Mouse (Mus musculus) forebrain, embryonic 14.5 days (tissue): ENCODE results near the gene Gng3. TPM values are rescaled to one million over a fixed set of nuclear protein-coding genes. Genes with fewer than 3 reads are reported as not detected.
"Not testable (repeated sequence)": the region's sequence is repeated elsewhere in the genome, so short reads cannot be mapped to it uniquely, and the experiment has no call there.

Experiments used
- ATAC-seq: fragments of 200-750 bp; cut with Nextera tagmentation; 2 replicates; pipeline ENCODE4 v1.8.0; 2017; ENCODE audit warnings: mild to moderate bottlenecking, moderate library complexity
- DNase-seq: peaks from one replicate; pipeline ENCODE4 v3.0.0-alpha.2; 2015; ENCODE audit warnings: low spot score
- H3K27ac ChIP-seq: fragments of 300-500 bp; sonication (generic); 2 replicates; pipeline ENCODE4 v1.5.1; 2014; ENCODE audit warnings: low read depth, mild to moderate bottlenecking, control low read depth, low read length, moderate library complexity
- H3K27me3 ChIP-seq: fragments of 300-500 bp; sonication (generic); replicated peaks from 2 replicates; pipeline ENCODE4 v1.6.1; 2014; ENCODE audit warnings: low read length, control low read depth, mixed read lengths; ENCODE audit not compliant: control insufficient read depth, insufficient read depth
- H3K36me3 ChIP-seq: fragments of 300-500 bp; sonication (generic); 2 replicates; pipeline ENCODE4 v1.6.1; 2014; ENCODE audit warnings: low read length, control low read depth; ENCODE audit not compliant: control insufficient read depth, insufficient read depth
- H3K4me1 ChIP-seq: fragments of 300-500 bp; sonication (generic); 2 replicates; pipeline ENCODE4 v1.6.1; 2014; ENCODE audit warnings: antibody characterized with exemption, low read length, control low read depth; ENCODE audit not compliant: control insufficient read depth, insufficient read depth
- H3K4me2 ChIP-seq: fragments of 300-500 bp; sonication (generic); 2 replicates; pipeline ENCODE4 v1.6.1; 2014; ENCODE audit warnings: mild to moderate bottlenecking, control low read depth, low read length
- H3K4me3 ChIP-seq: fragments of 300-500 bp; sonication (generic); 2 replicates; pipeline ENCODE4 v1.5.1; 2014; ENCODE audit warnings: low read depth, low read length, control low read depth
- H3K9ac ChIP-seq: fragments of 300-500 bp; sonication (generic); 2 replicates; pipeline ENCODE4 v1.6.1; 2014; ENCODE audit warnings: mild to moderate bottlenecking, low read length, control low read depth, moderate library complexity
- H3K9me3 ChIP-seq: fragments of 300-500 bp; sonication (generic); replicated peaks from 2 replicates; pipeline ENCODE4 v1.6.1; 2016; ENCODE audit warnings: low read length, control low read depth, mixed read lengths; ENCODE audit not compliant: control insufficient read depth
- WGBS: fragments of 180-500 bp; shearing (Covaris S2); extraction: QIAGEN DNeasy Blood & Tissue Kit; methylation state at CpG from one replicate; pipeline ENCODE4 v1.1.7; 2014; 5-methylcytosine and 5-hydroxymethylcytosine counted together
- polyA plus RNA-seq: library from polyadenylated mRNA; unstranded; fragments of >200 nt; fragmentation: Nextera tagmentation; extraction: Ambion mirVana; gene quantifications from 2 replicates; pipeline ENCODE4 v1.2.1, GENCODE M21; 2014

Gng3 gene
- polyA plus RNA-seq, 1 experiment from 2014 or later: 346 TPM

GRCm38 (mm10) chr19:8872266-8872840, 33.4 kb upstream of the Gng3 start:
- Histone ChIP-seq H3K4me1 (peaks cover 7% of the 10 kb centered on the region), H3K9me3 (no peaks in the 10 kb centered on the region), H3K27me3 (no peaks in the 10 kb centered on the region), H3K27ac (no peak overlapping the region), H3K4me3 (peak overlapping the region; percentile 96), H3K36me3 (peaks cover 38% of the 10 kb centered on the region), H3K9ac (peak overlapping the region; percentile 95), H3K4me2 (peak overlapping the region; percentile 95)
- DNase-seq (no peak), ATAC-seq (no peak)
- WGBS: 82% methylated on average over 10 of the region's 10 CpGs

DNA sequence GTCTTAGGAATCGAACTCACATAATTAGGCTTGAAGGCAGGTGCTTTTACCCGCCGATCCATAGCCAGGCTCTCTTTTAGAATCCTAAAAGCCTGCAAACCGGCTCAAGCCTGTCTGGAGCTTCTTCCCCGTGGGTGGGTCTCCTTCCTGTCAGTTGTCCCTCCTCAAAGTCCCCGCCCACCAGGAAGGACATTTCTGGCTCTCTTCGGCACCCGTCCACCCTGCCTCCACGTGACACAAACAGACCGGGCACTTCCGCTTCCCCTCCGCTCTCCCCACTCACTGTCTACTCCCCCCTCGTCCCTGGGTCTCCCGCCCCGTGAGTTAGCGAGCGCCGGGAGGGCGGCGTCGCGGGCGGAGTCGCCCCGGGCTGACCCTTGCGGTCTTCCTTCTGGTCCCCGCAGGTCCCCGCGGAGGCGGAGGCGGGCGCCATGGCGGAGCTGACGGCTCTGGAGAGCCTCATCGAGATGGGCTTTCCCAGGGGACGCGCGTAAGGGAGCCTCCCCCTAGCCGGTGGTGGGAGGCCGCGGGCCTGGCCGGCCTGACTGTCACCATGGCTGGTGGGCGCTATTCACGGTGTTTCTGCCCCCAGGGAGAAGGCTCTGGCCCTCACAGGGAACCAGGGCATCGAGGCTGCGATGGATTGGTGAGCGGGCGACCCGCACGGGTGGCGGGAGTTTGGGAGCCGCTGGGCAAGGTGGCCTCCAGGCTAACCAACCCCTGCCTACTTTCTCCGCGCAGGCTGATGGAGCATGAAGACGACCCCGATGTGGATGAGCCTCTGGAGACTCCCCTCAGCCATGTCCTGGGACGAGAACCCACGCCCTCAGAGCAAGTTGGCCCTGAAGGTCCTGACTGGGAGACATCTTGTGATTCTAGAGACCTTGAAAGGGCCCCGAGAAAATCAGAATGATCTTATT, 32.5 kb upstream of the Gng3 start, which contains the start of gene Ubxn1:
Gene Ubxn1, plus strand, starts transcription at position 230 of the 920 bp plus-strand sequence.
- peaks cover 31% of the 10 kb centered on the region for H3K36me3 ChIP-seq
- WGBS: 2% methylated on average over 59 of the region's 59 CpGs
- H3K9ac ChIP-seq: peak within 1 kb of the TSS; percentile 95
- H3K27ac ChIP-seq: peak within 1 kb of the TSS; percentile 48; the same call in 1 of the 2 replicates
- H3K4me3 ChIP-seq: peak within 1 kb of the TSS; percentile 96
- H3K4me1 ChIP-seq: peaks cover 7% of the 10 kb centered on the region
- H3K4me2 ChIP-seq: peak within 1 kb of the TSS; percentile 95
- DNase-seq (peak; percentile 97), ATAC-seq (peak; percentile 98)
- no peaks in the 10 kb centered on the region for H3K27me3 ChIP-seq
- no peaks in the 10 kb centered on the region for H3K9me3 ChIP-seq

- DNase-seq: no peak
- Histone ChIP-seq H3K27me3 (no peaks in the 10 kb centered on the region), H3K4me3 (peak overlapping the region; percentile 96), H3K4me1 (peaks cover 7% of the 10 kb centered on the region), H3K27ac (no peak overlapping the region), H3K4me2 (peak overlapping the region; percentile 95), H3K36me3 (peaks cover 24% of the 10 kb centered on the region), H3K9me3 (no peaks in the 10 kb centered on the region), H3K9ac (peak overlapping the region; percentile 95)
- 56% methylated on average over 9 of the region's 9 CpGs for WGBS
- ATAC-seq: 0 out of 2 replicates have a peak, but pooled peaks have one; percentile 8
Measured at GRCm38 (mm10) chr19:8870838-8871237, 31.8 kb upstream of the Gng3 start.

DNA sequence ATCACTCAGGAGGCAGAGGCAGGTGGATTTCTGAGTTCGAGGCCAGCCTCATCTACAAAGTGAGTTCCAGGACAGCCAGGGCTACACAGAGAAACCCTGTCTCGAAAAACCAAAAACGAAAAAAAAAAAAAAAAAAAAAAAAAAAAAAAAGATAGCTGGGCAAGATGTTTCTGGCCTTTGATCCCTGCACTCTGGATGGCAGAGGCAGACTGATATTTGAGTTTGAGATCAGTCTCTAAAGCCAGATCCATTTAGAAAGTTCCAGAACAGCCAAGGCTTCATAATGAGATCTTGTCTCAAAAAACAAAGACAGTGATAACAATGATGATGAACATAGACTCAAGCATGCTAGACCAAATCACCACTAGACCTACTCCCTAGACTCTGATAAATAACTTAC, 31.4 kb upstream of the Gng3 start:
- not testable (repeated sequence) for ATAC-seq

DNA sequence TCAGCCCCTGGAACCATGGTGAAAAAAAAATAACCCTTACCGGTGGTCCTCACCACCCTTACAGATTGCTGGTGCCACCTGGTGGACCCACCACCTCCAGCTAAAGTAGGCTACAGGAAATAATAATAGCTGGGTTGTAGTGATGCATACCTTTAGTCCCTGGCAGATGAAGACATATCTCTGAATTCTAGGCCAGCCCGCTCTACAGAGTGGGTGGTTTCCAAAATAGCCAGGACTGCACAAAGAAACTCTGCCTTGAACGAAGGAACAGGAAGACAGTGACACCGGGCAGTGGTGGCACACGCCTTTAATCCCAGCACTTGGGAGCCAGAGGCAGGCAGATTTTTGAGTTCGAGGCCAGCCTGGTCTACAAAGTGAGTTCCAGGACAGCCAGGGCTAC, 25.3 kb upstream of the Gng3 start:
- no peaks in the 10 kb centered on the region for H3K36me3 ChIP-seq
- 86% methylated on average over 6 of the region's 6 CpGs for WGBS
- ATAC-seq (no peak), DNase-seq (no peak)
- H3K4me3 ChIP-seq: no peak overlapping the region
- H3K27me3 ChIP-seq: no peaks in the 10 kb centered on the region
- no peak overlapping the region for H3K4me2 ChIP-seq
- H3K27ac ChIP-seq: no peak overlapping the region
- no peaks in the 10 kb centered on the region for H3K9me3 ChIP-seq
- H3K9ac ChIP-seq: no peak overlapping the region
- H3K4me1 ChIP-seq: no peaks in the 10 kb centered on the region

More for the DNA sequence above, 31.4 kb upstream of the Gng3 start:
- not testable (repeated sequence) for H3K4me1 ChIP-seq, H3K9me3 ChIP-seq, H3K4me2 ChIP-seq, H3K27me3 ChIP-seq, H3K27ac ChIP-seq, H3K9ac ChIP-seq, H3K4me3 ChIP-seq, DNase-seq
- 80% methylated on average over 3 of the region's 3 CpGs for WGBS
- H3K36me3 ChIP-seq: peaks cover 21% of the 10 kb centered on the region

GRCm38 (mm10) chr19:8859018-8859417, 20.0 kb upstream of the Gng3 start:
- Histone ChIP-seq H3K27ac (no peak overlapping the region), H3K9ac (no peak overlapping the region), H3K9me3 (no peaks in the 10 kb centered on the region), H3K4me2 (no peak overlapping the region), H3K27me3 (no peaks in the 10 kb centered on the region), H3K4me1 (no peaks in the 10 kb centered on the region), H3K36me3 (no peaks in the 10 kb centered on the region), H3K4me3 (no peak overlapping the region)
- no peak for ATAC-seq
- WGBS: 8% methylated on average over 1 of the region's 1 CpGs
- peak; percentile 45 for DNase-seq

GRCm38 (mm10) chr19:8857689-8858088, 18.7 kb upstream of the Gng3 start:
- no peaks in the 10 kb centered on the region for H3K4me1 ChIP-seq
- no peak overlapping the region for H3K4me3 ChIP-seq
- ATAC-seq: no peak
- 59% methylated on average over 4 of the region's 4 CpGs for WGBS
- no peak overlapping the region for H3K9ac ChIP-seq
- no peaks in the 10 kb centered on the region for H3K36me3 ChIP-seq
- no peak overlapping the region for H3K27ac ChIP-seq
- H3K27me3 ChIP-seq: no peaks in the 10 kb centered on the region
- H3K4me2 ChIP-seq: no peak overlapping the region
- DNase-seq: peak; percentile 51
- no peaks in the 10 kb centered on the region for H3K9me3 ChIP-seq

- peaks cover 11% of the 10 kb centered on the region for H3K36me3 ChIP-seq
- no peaks in the 10 kb centered on the region for H3K9me3 ChIP-seq
- no peak for ATAC-seq
- H3K9ac ChIP-seq: no peak overlapping the region
- H3K4me2 ChIP-seq: no peak overlapping the region
- H3K4me3 ChIP-seq: no peak overlapping the region
- H3K4me1 ChIP-seq: no peaks in the 10 kb centered on the region
- H3K27ac ChIP-seq: no peak overlapping the region
- DNase-seq: no peak
- no peaks in the 10 kb centered on the region for H3K27me3 ChIP-seq
- WGBS: 88% methylated on average over 3 of the region's 3 CpGs
Measured at GRCm38 (mm10) chr19:8853117-8853516, 14.1 kb upstream of the Gng3 start.
